Mouse (Mus musculus) megakaryocyte, embryonic 14.5 days (primary cell): Measurements from ENCODE around the gene Chrna1. TPM values are rescaled to one million over a fixed set of nuclear protein-coding genes. Genes with fewer than 3 reads are reported as not detected.

Experiments
- H3K27me3 ChIP-seq: replicated peaks from 2 replicates; pipeline ENCODE3; 2012; ENCODE audit warnings: inconsistent platforms
- H3K36me3 ChIP-seq: replicated peaks from 2 replicates; pipeline ENCODE3; 2012; ENCODE audit warnings: low read length, inconsistent platforms, mixed read lengths
- H3K4me1 ChIP-seq: 2 replicates; pipeline ENCODE4 v1.6.1; 2012; ENCODE audit warnings: inconsistent platforms
- H3K4me3 ChIP-seq: replicated peaks from 2 replicates; pipeline ENCODE3; 2012; ENCODE audit warnings: moderate library complexity, mild to moderate bottlenecking, inconsistent platforms
- H3K9me3 ChIP-seq: 2 replicates; pipeline ENCODE4 v1.6.1; 2012; ENCODE audit warnings: inconsistent platforms
- FLI1 ChIP-seq: IDR thresholded peaks from 2 replicates; pipeline ENCODE4 v1.6.1; 2012; ENCODE audit warnings: low read length, inconsistent platforms, mixed read lengths
- GATA1 ChIP-seq: IDR thresholded peaks from 3 replicates; pipeline ENCODE4 v1.6.1; 2012; ENCODE audit warnings: mixed read lengths, low read length, inconsistent platforms, borderline replicate concordance
- polyA plus RNA-seq: library from polyadenylated mRNA; stranded (reverse); fragments of >175 nt; gene quantifications from 2 replicates; pipeline ENCODE4 v1.2.3, GENCODE M21; 2012; ENCODE audit warnings: low replicate concordance; ENCODE audit not compliant: insufficient read depth

The Chrna1 gene
- polyA plus RNA-seq, 1 experiment: not detected

GRCm38 (mm10) chr2:73528516-73529355 lies 51.4 kb downstream of the Chrna1 start:
- no peak for TF ChIP-seq GATA1
- TF ChIP-seq FLI1: no peak
- Histone ChIP-seq H3K36me3 (peaks cover 42% of the 10 kb centered on the region), H3K9me3 (no peaks in the 10 kb centered on the region), H3K4me1 (peaks cover 87% of the 10 kb centered on the region), H3K27me3 (no peaks in the 10 kb centered on the region), H3K4me3 (peak overlapping the region; percentile 93)

- Histone ChIP-seq H3K4me1 (peaks cover 87% of the 10 kb centered on the region), H3K36me3 (peaks cover 48% of the 10 kb centered on the region), H3K4me3 (peak overlapping the region; percentile 93), H3K9me3 (no peaks in the 10 kb centered on the region), H3K27me3 (no peaks in the 10 kb centered on the region)
- no peak for TF ChIP-seq FLI1
- TF ChIP-seq GATA1: no peak
Measured at GRCm38 (mm10) chr2:73527956-73528355, 52.2 kb downstream of the Chrna1 start.

- H3K27me3 ChIP-seq: no peaks in the 10 kb centered on the region
- H3K36me3 ChIP-seq: peaks cover 57% of the 10 kb centered on the region
- peak overlapping the region; percentile 73 for H3K4me3 ChIP-seq
- no peaks in the 10 kb centered on the region for H3K9me3 ChIP-seq
- peaks cover 90% of the 10 kb centered on the region for H3K4me1 ChIP-seq
- TF ChIP-seq GATA1: no peak
Measured at GRCm38 (mm10) chr2:73526691-73527090, 53.4 kb downstream of the Chrna1 start.

- Histone ChIP-seq H3K4me1 (peaks cover 96% of the 10 kb centered on the region), H3K9me3 (no peaks in the 10 kb centered on the region), H3K27me3 (no peaks in the 10 kb centered on the region), H3K36me3 (peaks cover 70% of the 10 kb centered on the region), H3K4me3 (peak overlapping the region; percentile 84)
- TF ChIP-seq GATA1: no peak
- no peak for TF ChIP-seq FLI1
Measured at GRCm38 (mm10) chr2:73522891-73523290, 57.2 kb downstream of the Chrna1 start.

- TF ChIP-seq FLI1 (no peak), GATA1 (no peak)
Measured at GRCm38 (mm10) chr2:73522336-73522735, 57.8 kb downstream of the Chrna1 start.

GRCm38 (mm10) chr2:73521737-73522136 lies 58.4 kb downstream of the Chrna1 start:
- TF ChIP-seq GATA1: no peak
- TF ChIP-seq FLI1: no peak
- Histone ChIP-seq H3K36me3 (peaks cover 67% of the 10 kb centered on the region), H3K9me3 (no peaks in the 10 kb centered on the region), H3K4me1 (peaks cover 93% of the 10 kb centered on the region), H3K27me3 (no peaks in the 10 kb centered on the region), H3K4me3 (peak overlapping the region; percentile 81)

More at GRCm38 (mm10) chr2:73522336-73522735, 57.8 kb downstream of the Chrna1 start:
- H3K4me3 ChIP-seq: peak overlapping the region; percentile 81
- H3K4me1 ChIP-seq: peaks cover 96% of the 10 kb centered on the region
- H3K9me3 ChIP-seq: no peaks in the 10 kb centered on the region
- peaks cover 69% of the 10 kb centered on the region for H3K36me3 ChIP-seq
- no peaks in the 10 kb centered on the region for H3K27me3 ChIP-seq

GRCm38 (mm10) chr2:73518966-73519365 lies 61.2 kb downstream of the Chrna1 start:
- Histone ChIP-seq H3K4me3 (no peak overlapping the region), H3K4me1 (peaks cover 92% of the 10 kb centered on the region), H3K27me3 (no peaks in the 10 kb centered on the region), H3K36me3 (peaks cover 61% of the 10 kb centered on the region), H3K9me3 (no peaks in the 10 kb centered on the region)
- TF ChIP-seq GATA1 (no peak), FLI1 (no peak)

- peak overlapping the region; percentile 76 for H3K4me3 ChIP-seq
- H3K4me1 ChIP-seq: peaks cover 92% of the 10 kb centered on the region
- no peaks in the 10 kb centered on the region for H3K27me3 ChIP-seq
- H3K9me3 ChIP-seq: no peaks in the 10 kb centered on the region
- H3K36me3 ChIP-seq: peaks cover 60% of the 10 kb centered on the region
- peak; percentile 23; the same call in 1 of the 3 replicates for TF ChIP-seq GATA1
- no peak for TF ChIP-seq FLI1
Measured at GRCm38 (mm10) chr2:73518311-73518710, 61.8 kb downstream of the Chrna1 start.

GRCm38 (mm10) chr2:73514178-73514577 lies 66.0 kb downstream of the Chrna1 start:
- Histone ChIP-seq H3K4me3 (no peak overlapping the region), H3K9me3 (no peaks in the 10 kb centered on the region), H3K27me3 (no peaks in the 10 kb centered on the region), H3K4me1 (peaks cover 96% of the 10 kb centered on the region), H3K36me3 (peaks cover 72% of the 10 kb centered on the region)
- TF ChIP-seq GATA1 (no peak), FLI1 (no peak)

Other genes starting within 250 kb of the Chrna1 start
- gene Gpr155, start 193.8 kb downstream of the Chrna1 start, polyA plus RNA-seq: 0.46 TPM in 1 of 2 replicates, not detected in the other
- 310 and 704 TPM in 2 replicates for gene Wipf1, start 50.6 kb downstream of the Chrna1 start, polyA plus RNA-seq
- 1.1 TPM in 1 of 2 replicates, not detected in the other for gene Chn1, start 195.0 kb upstream of the Chrna1 start, polyA plus RNA-seq